Mouse (Mus musculus) liver, postnatal 0 days (tissue): ENCODE measurements around the gene Cracr2a.

ENCODE experiments used
- CTCF ChIP-seq: sonication (generic); IDR thresholded peaks from 2 replicates; pipeline ENCODE4 v1.5.1; 2016; ENCODE audit warnings: antibody characterized with exemption, low read depth
- EP300 ChIP-seq: IDR thresholded peaks from 2 replicates; pipeline ENCODE4 v1.6.1; 2016; ENCODE audit warnings: antibody characterized with exemption, low read depth, mild to moderate bottlenecking

DNA sequence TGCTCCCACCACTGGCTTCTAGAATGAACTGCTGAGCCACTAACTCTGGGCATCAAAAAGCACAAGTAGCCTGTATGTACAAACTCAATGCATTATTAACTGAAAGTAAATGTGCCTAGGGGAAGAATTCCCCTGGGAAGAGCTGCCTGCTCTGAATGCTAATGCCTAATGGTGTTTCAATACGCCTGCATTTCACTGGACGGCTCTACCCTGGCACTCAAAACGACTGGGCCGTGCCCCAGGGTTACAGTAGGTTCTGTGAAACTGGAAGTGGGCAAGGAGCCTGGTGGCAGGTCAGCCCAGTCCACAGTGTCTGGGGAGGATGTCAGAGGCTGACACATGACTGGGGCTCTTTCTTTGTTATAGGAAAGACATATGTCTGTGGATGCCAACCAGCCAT is 123.8 kb downstream of the Cracr2a start:
- TF ChIP-seq CTCF, result no peak
- no peak for TF ChIP-seq EP300
